Mouse (Mus musculus): ENCODE measurements at regions not wholly inside any gene's neighbourhood (a gene's known extent, or its start where the extent isn't known, plus 50 kb on each side); places are given as distances from the start of the nearest gene placed in this dataset.
A peak's percentile ranks its signal among the peaks of the same experiment; 100 is the strongest.
"Not testable (repeated sequence)": the region's sequence is repeated elsewhere in the genome, so short reads cannot be mapped to it uniquely, and the experiment has no call there.

GRCm38 (mm10) chr8:39833251-39833650 is 841.6 kb upstream of the Adam24 start:
- DNase-seq (ENCODE audit: low spot score in 2 of 2), result no peak

GRCm38 (mm10) chr8:39846854-39847253 is 828.0 kb upstream of the Adam24 start:
- DNase-seq (ENCODE audit: low spot score in 2 of 2), result no peak

- no peak for DNase-seq (ENCODE audit: low spot score in 2 of 2)
Observed at GRCm38 (mm10) chr8:39862544-39862943, 812.3 kb upstream of the Adam24 start.

- no peak for DNase-seq (ENCODE audit: low spot score in 2 of 2)
Observed at GRCm38 (mm10) chr8:39902251-39902650, 772.6 kb upstream of the Adam24 start.

- DNase-seq (ENCODE audit: low spot score in 2 of 2), result no peak
Observed at GRCm38 (mm10) chr8:39912926-39913325, 762.0 kb upstream of the Adam24 start.

- no peak for DNase-seq (ENCODE audit: low spot score in 2 of 2)
Observed at GRCm38 (mm10) chr8:39921336-39921735, 753.5 kb upstream of the Adam24 start.

GRCm38 (mm10) chr8:39923741-39924140 is 751.1 kb upstream of the Adam24 start:
- DNase-seq (ENCODE audit: low spot score in 2 of 2), result no peak

- DNase-seq (ENCODE audit: low spot score in 2 of 2), result no peak
Observed at GRCm38 (mm10) chr8:39950178-39950896, 724.5 kb upstream of the Adam24 start.

GRCm38 (mm10) chr8:39954497-39954896 is 720.4 kb upstream of the Adam24 start:
- no peak for DNase-seq (ENCODE audit: low spot score in 2 of 2)

GRCm38 (mm10) chr8:39954924-39955323 is 720.0 kb upstream of the Adam24 start:
- no peak for DNase-seq (ENCODE audit: low spot score in 2 of 2)

GRCm38 (mm10) chr8:40005207-40005837 is 669.6 kb upstream of the Adam24 start:
- no peak for DNase-seq (ENCODE audit: low spot score in 2 of 2)

GRCm38 (mm10) chr8:40019281-40019943 is 655.5 kb upstream of the Adam24 start:
- DNase-seq (ENCODE audit: low spot score in 2 of 2), result no peak

GRCm38 (mm10) chr8:40064145-40064544 is 610.7 kb upstream of the Adam24 start:
- no peak for DNase-seq (ENCODE audit: low spot score in 2 of 2)

GRCm38 (mm10) chr8:40071131-40071530 is 603.7 kb upstream of the Adam24 start:
- DNase-seq (ENCODE audit: low spot score in 2 of 2), result no peak

GRCm38 (mm10) chr8:40080976-40081375 is 593.9 kb upstream of the Adam24 start:
- not testable (repeated sequence) for DNase-seq (ENCODE audit: low spot score in 2 of 2)

- no peak for DNase-seq (ENCODE audit: low spot score in 2 of 2)
Observed at GRCm38 (mm10) chr8:40084129-40084528, 590.7 kb upstream of the Adam24 start.

- no peak for DNase-seq (ENCODE audit: low spot score in 2 of 2)
Observed at GRCm38 (mm10) chr8:40089377-40089776, 585.5 kb upstream of the Adam24 start.

GRCm38 (mm10) chr8:40124402-40124801 is 550.5 kb upstream of the Adam24 start:
- DNase-seq (ENCODE audit: low spot score in 2 of 2), result no peak

- no peak for DNase-seq (ENCODE audit: low spot score in 2 of 2)
Observed at GRCm38 (mm10) chr8:40127141-40127540, 547.7 kb upstream of the Adam24 start.

GRCm38 (mm10) chr8:40132662-40133257 is 542.1 kb upstream of the Adam24 start:
- no peak for DNase-seq (ENCODE audit: low spot score in 2 of 2)

GRCm38 (mm10) chr8:40150911-40151797 is 523.7 kb upstream of the Adam24 start:
- peak; percentile 18 to 40 for DNase-seq (ENCODE audit: low spot score in 2 of 2)

All from adrenal gland, postnatal 4 days (tissue).